Mouse (Mus musculus): ENCODE results near the gene Gm34653.
A peak's percentile ranks its signal among the peaks of the same experiment; 100 is the strongest.
"Not testable (repeated sequence)": the region's sequence is repeated elsewhere in the genome, so short reads cannot be mapped to it uniquely, and the experiment has no call there.

Gene Gm34653

GRCm38 (mm10) chr2:34815893-34816292, 16.9 kb upstream of the Gm34653 start:
- DNase-seq (ENCODE audit: low spot score in 2 of 2), result not testable (repeated sequence)

- DNase-seq (ENCODE audit: low spot score in 2 of 2), result no peak
These were observed 14.3 kb upstream of the Gm34653 start for GRCm38 (mm10) chr2:34818492-34818891.

GRCm38 (mm10) chr2:34825827-34826459, 6.9 kb upstream of the Gm34653 start, which contains the start of gene Fbxw2:
Fbxw2 (minus strand) TSS chr2:34826311.
- peak; percentile 80 to 85 for DNase-seq (ENCODE audit: low spot score in 2 of 2)

GRCm38 (mm10) chr2:34826460-34827231, 6.2 kb upstream of the Gm34653 start:
- DNase-seq (ENCODE audit: low spot score in 2 of 2), result no peak

- DNase-seq (ENCODE audit: low spot score in 2 of 2), result no peak
These were observed 5.2 kb upstream of the Gm34653 start for GRCm38 (mm10) chr2:34827591-34827990.

GRCm38 (mm10) chr2:34828026-34828425, 4.8 kb upstream of the Gm34653 start:
- DNase-seq (ENCODE audit: low spot score in 2 of 2), result no peak

GRCm38 (mm10) chr2:34830066-34830465, 2.7 kb upstream of the Gm34653 start:
- DNase-seq (ENCODE audit: low spot score in 2 of 2), result not testable (repeated sequence)

- DNase-seq (ENCODE audit: low spot score in 2 of 2), result no peak
These were observed 817 bp downstream of the Gm34653 start for GRCm38 (mm10) chr2:34833624-34834023.

GRCm38 (mm10) chr2:34835669-34836068, 2.9 kb downstream of the Gm34653 start:
- no peak for DNase-seq (ENCODE audit: low spot score in 2 of 2)

GRCm38 (mm10) chr2:34840143-34840542, 7.3 kb downstream of the Gm34653 start:
- DNase-seq (ENCODE audit: low spot score in 2 of 2), result not testable (repeated sequence)

- DNase-seq (ENCODE audit: low spot score in 2 of 2), result no peak
These were observed 8.9 kb downstream of the Gm34653 start for GRCm38 (mm10) chr2:34841706-34842105.

- DNase-seq (ENCODE audit: low spot score in 2 of 2), result no peak
These were observed 10.6 kb downstream of the Gm34653 start for GRCm38 (mm10) chr2:34843211-34843939.

GRCm38 (mm10) chr2:34847702-34848101, 14.9 kb downstream of the Gm34653 start:
- DNase-seq (ENCODE audit: low spot score in 2 of 2), result no peak

- DNase-seq (ENCODE audit: low spot score in 2 of 2), result no peak
These were observed 22.5 kb downstream of the Gm34653 start for GRCm38 (mm10) chr2:34855265-34855664.

GRCm38 (mm10) chr2:34857728-34858127, 24.9 kb downstream of the Gm34653 start:
- no peak for DNase-seq (ENCODE audit: low spot score in 2 of 2)

- DNase-seq (ENCODE audit: low spot score in 2 of 2), result no peak
These were observed 36.9 kb downstream of the Gm34653 start for GRCm38 (mm10) chr2:34869680-34870079.

GRCm38 (mm10) chr2:34870520-34871474, 38.0 kb downstream of the Gm34653 start:
- DNase-seq (ENCODE audit: low spot score in 2 of 2), result peak; percentile 89 to 91

- DNase-seq (ENCODE audit: low spot score in 2 of 2), result peak; percentile 33 to 56
These were observed 41.5 kb downstream of the Gm34653 start, which contains the start of gene Cutal for GRCm38 (mm10) chr2:34874271-34874670. Cutal (plus strand) TSS chr2:34874396.

GRCm38 (mm10) chr2:34874816-34875345, 42.1 kb downstream of the Gm34653 start, which contains the start of gene Psmd5:
Psmd5 (minus strand) TSS chr2:34874968.
- no peak for DNase-seq (ENCODE audit: low spot score in 2 of 2)

- no peak for DNase-seq (ENCODE audit: low spot score in 2 of 2)
These were observed 47.2 kb downstream of the Gm34653 start for GRCm38 (mm10) chr2:34880054-34880453.

GRCm38 (mm10) chr2:34882757-34883156, 50.0 kb downstream of the Gm34653 start:
- no peak for DNase-seq (ENCODE audit: low spot score in 2 of 2)

All from urinary bladder, adult 18-20 months (tissue).